25 mouse cellular contexts compared by ENCODE assay signal in the genomic region with DNA sequence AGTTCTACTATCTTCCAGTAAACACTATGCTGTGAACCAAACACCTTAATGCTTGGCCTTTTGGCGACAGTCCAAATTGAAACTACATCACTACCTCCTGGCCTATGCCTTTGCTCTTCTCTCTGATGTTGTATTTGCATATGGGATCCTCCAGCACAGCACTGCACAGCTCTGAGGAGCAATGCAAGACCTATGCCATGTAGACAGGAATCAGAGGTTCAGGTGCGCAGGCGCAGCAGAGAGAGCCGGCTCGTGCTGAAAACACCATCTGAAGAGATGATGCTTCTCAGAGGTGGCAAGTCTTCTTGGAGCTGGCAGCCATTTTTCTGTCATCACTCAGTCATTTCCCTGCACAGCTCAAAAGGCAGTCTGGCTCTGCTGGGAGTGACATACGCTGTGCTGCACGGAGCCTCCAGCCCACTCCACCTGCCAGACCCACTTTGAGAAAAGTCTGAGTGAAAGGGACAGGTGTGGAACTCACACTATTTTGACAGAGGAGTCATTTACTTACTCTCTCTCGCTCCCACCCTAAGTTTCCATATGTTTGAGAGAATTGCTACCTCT.
DNase-seq lines count a peak whose midpoint lies in the region; ATAC-seq and TF ChIP-seq lines count a peak whose summit lies in the region.
"Had no signal": no experiment of that assay in that cellular context is flagged by ENCODE, and none has a peak within 500 bp of the region (broad histone marks: within the 10 kb centered on the region; RNA-seq: fewer than 3 reads in every experiment).

No protein-coding gene starts in this region.

- TF ChIP-seq CTCF in forebrain, postnatal 0 days (IDR thresholded peaks at IDR 0.05; ENCODE audit: low read depth): no peak

- H3K9me3 ChIP-seq in forebrain, embryonic 14.5 days (replicated peaks; ENCODE audit: control insufficient read depth, low read length): no peaks in the 10 kb centered on the region
- H3K9me3 ChIP-seq in forebrain, embryonic 10.5 days: no peaks in the 10 kb centered on the region
- no peaks in the 10 kb centered on the region for H3K9me3 ChIP-seq in forebrain, postnatal 0 days (ENCODE audit: low read length)
- H3K9me3 ChIP-seq: embryonic facial prominence, embryonic 15.5 days; intestine, embryonic 15.5 days; limb, embryonic 13.5 days; lung, embryonic 15.5 days; midbrain, embryonic 10.5 days; midbrain, embryonic 15.5 days had no signal

- H3K4me2 ChIP-seq in forebrain, embryonic 14.5 days (ENCODE audit: low read length): no peak overlapping the region
- H3K4me2 ChIP-seq in forebrain, postnatal 0 days (ENCODE audit: low read depth): no peak overlapping the region
- H3K4me2 ChIP-seq: embryonic facial prominence, embryonic 15.5 days; intestine, embryonic 15.5 days; limb, embryonic 13.5 days; liver, embryonic 11.5 days; lung, embryonic 15.5 days; midbrain, embryonic 15.5 days had no signal

- no peaks in the 10 kb centered on the region for H3K36me3 ChIP-seq in forebrain, embryonic 14.5 days (ENCODE audit: control insufficient read depth, insufficient read depth, low read length)
- H3K36me3 ChIP-seq in forebrain, embryonic 10.5 days (replicated peaks): no peaks in the 10 kb centered on the region
- H3K36me3 ChIP-seq in forebrain, postnatal 0 days (ENCODE audit: insufficient read depth): no peaks in the 10 kb centered on the region
- H3K36me3 ChIP-seq: embryonic facial prominence, embryonic 15.5 days; intestine, embryonic 15.5 days; limb, embryonic 13.5 days; lung, embryonic 15.5 days; midbrain, embryonic 10.5 days; midbrain, embryonic 15.5 days had no signal

- peak; percentile 82 for DNase-seq in forebrain, embryonic 14.5 days (ENCODE audit: low spot score)
- DNase-seq in forebrain, embryonic 10.5 days (ENCODE audit: extremely low spot score, low spot score): no peak
- peak; percentile 9 to 34 for DNase-seq in left cerebral cortex, postnatal 25 days (ENCODE audit: low spot score in 2 of 2)
- no peak for DNase-seq in left cerebral cortex, postnatal 4 days
- peak; percentile 77 for DNase-seq in forebrain, postnatal 0 days
- peak; percentile 25 for DNase-seq in right cerebral cortex, postnatal 4 days
- DNase-seq in Muller cell, postnatal 12 days (ENCODE audit: inconsistent ontology term): no peak
- DNase-seq: cerebellum, adult 11-12 months; cerebellum, adult 9-11 months; gastrocnemius, postnatal 10 days; kidney, adult 2 months; kidney, postnatal 4 days; layer of hippocampus, postnatal 36 days; spleen, adult 18-20 months; thymus, postnatal 14 days had no signal

- no peak overlapping the region for H3K9ac ChIP-seq in forebrain, embryonic 14.5 days (ENCODE audit: low read length)
- no peak overlapping the region for H3K9ac ChIP-seq in forebrain, postnatal 0 days
- H3K9ac ChIP-seq: embryonic facial prominence, embryonic 15.5 days; intestine, embryonic 15.5 days; limb, embryonic 13.5 days; lung, embryonic 15.5 days; midbrain, embryonic 15.5 days had no signal

- peak; percentile 97 for ATAC-seq in forebrain, embryonic 14.5 days
- peak; percentile 92 for ATAC-seq in forebrain, postnatal 0 days
- ATAC-seq in inflammation-experienced regulatory T-cells, adult 6 months: no peak
- ATAC-seq: hindbrain, embryonic 16.5 days; intestine, embryonic 15.5 days; midbrain, embryonic 15.5 days had no signal

- 70% methylated on average over 8 of the region's 8 CpGs for WGBS in forebrain, embryonic 14.5 days
- 92% methylated on average over 8 of the region's 8 CpGs for WGBS in forebrain, embryonic 10.5 days
- 74% methylated on average over 8 of the region's 8 CpGs for WGBS in forebrain, postnatal 0 days

- no peaks in the 10 kb centered on the region for H3K27me3 ChIP-seq in forebrain, embryonic 14.5 days (replicated peaks; ENCODE audit: control insufficient read depth, insufficient read depth, low read length)
- H3K27me3 ChIP-seq in forebrain, embryonic 10.5 days (ENCODE audit: poor library complexity, severe bottlenecking): no peaks in the 10 kb centered on the region
- H3K27me3 ChIP-seq in forebrain, postnatal 0 days (ENCODE audit: insufficient read depth, low read length): no peaks in the 10 kb centered on the region
- H3K27me3 ChIP-seq: embryonic facial prominence, embryonic 15.5 days; intestine, embryonic 15.5 days; limb, embryonic 13.5 days; lung, embryonic 15.5 days; midbrain, embryonic 15.5 days had no signal

- H3K4me3 ChIP-seq in forebrain, embryonic 14.5 days (ENCODE audit: low read depth, low read length): no peak overlapping the region
- no peak overlapping the region for H3K4me3 ChIP-seq in forebrain, embryonic 10.5 days
- H3K4me3 ChIP-seq in forebrain, postnatal 0 days (ENCODE audit: low read depth, low read length): no peak overlapping the region
- H3K4me3 ChIP-seq: embryonic facial prominence, embryonic 15.5 days; intestine, embryonic 15.5 days; limb, embryonic 13.5 days; lung, embryonic 15.5 days; midbrain, embryonic 10.5 days; midbrain, embryonic 15.5 days had no signal

- intact Hi-C loops in left cerebral cortex, postnatal 25 days (cut with DNase I): no loop called here
- intact Hi-C loops in left cerebral cortex, postnatal 4 days (cut with DNase I): no loop called here

- no peaks in the 10 kb centered on the region for H3K4me1 ChIP-seq in forebrain, embryonic 14.5 days (ENCODE audit: control insufficient read depth, insufficient read depth, low read length)
- H3K4me1 ChIP-seq in forebrain, embryonic 10.5 days: no peaks in the 10 kb centered on the region
- no peaks in the 10 kb centered on the region for H3K4me1 ChIP-seq in forebrain, postnatal 0 days (ENCODE audit: insufficient read depth)
- H3K4me1 ChIP-seq: embryonic facial prominence, embryonic 15.5 days; intestine, embryonic 15.5 days; limb, embryonic 13.5 days; lung, embryonic 15.5 days; midbrain, embryonic 10.5 days; midbrain, embryonic 15.5 days had no signal

- H3K27ac ChIP-seq in forebrain, embryonic 14.5 days (ENCODE audit: low read depth, low read length): no peak overlapping the region
- no peak overlapping the region for H3K27ac ChIP-seq in forebrain, embryonic 10.5 days
- H3K27ac ChIP-seq in forebrain, postnatal 0 days (ENCODE audit: low read depth, low read length): 0 out of 2 replicates have a peak overlapping the region, but pooled peaks have one; percentile 21
- H3K27ac ChIP-seq: embryonic facial prominence, embryonic 15.5 days; intestine, embryonic 15.5 days; kidney, postnatal 0 days; limb, embryonic 13.5 days; lung, embryonic 15.5 days; midbrain, embryonic 10.5 days; midbrain, embryonic 15.5 days had no signal

Comparison
In these comparisons a context has a peak if more than half of its experiments do, and no peak if none do; other contexts are left out.
1. DNase-seq: peak in forebrain, embryonic 14.5 days (single experiment), left cerebral cortex, postnatal 25 days (2 of 2), forebrain, postnatal 0 days (single experiment) and right cerebral cortex, postnatal 4 days (single experiment); none in forebrain, embryonic 10.5 days (single experiment), left cerebral cortex, postnatal 4 days (single experiment) and Muller cell, postnatal 12 days (single experiment).